In genomic region chr4:26345741-26346442, GRCm38 (mm10) we compare ENCODE assay signal across 8 mouse cellular contexts. TPM values are rescaled to one million over a fixed set of nuclear protein-coding genes. Genes with fewer than 3 reads are reported as not detected.
DNase-seq lines count a peak whose midpoint lies in the region; ATAC-seq and TF ChIP-seq lines count a peak whose summit lies in the region.

No protein-coding gene starts in this region.

- no peak for TF ChIP-seq CTCF in bone marrow, adult 2 months (IDR thresholded peaks at IDR 0.05; ENCODE audit: control insufficient read depth, insufficient read depth, low read length)

- no peak; the same call in 1 of the 2 replicates for ATAC-seq in lung, embryonic 15.5 days (ENCODE audit: borderline replicate concordance, extremely low read depth, low FRiP score, low TSS enrichment)
- peak; percentile 21; the same call in 1 of the 2 replicates for ATAC-seq in forebrain, embryonic 14.5 days
- peak; percentile 20 for ATAC-seq in kidney, embryonic 16.5 days (ENCODE audit: low FRiP score, low TSS enrichment)
- ATAC-seq in midbrain, embryonic 16.5 days: peak; percentile 55

- peak overlapping the region; percentile 90 for H3K27ac ChIP-seq in lung, embryonic 15.5 days
- H3K27ac ChIP-seq in bone marrow, adult 2 months (ENCODE audit: control insufficient read depth, insufficient read depth, low read depth, low read length, poor library complexity): peak overlapping the region; percentile 81
- H3K27ac ChIP-seq in forebrain, embryonic 14.5 days (ENCODE audit: low read depth, low read length): peak overlapping the region; percentile 71
- H3K27ac ChIP-seq in kidney, embryonic 16.5 days (ENCODE audit: low read length): peak overlapping the region; percentile 94
- H3K27ac ChIP-seq in midbrain, embryonic 16.5 days (ENCODE audit: low read length): peak overlapping the region; percentile 87

- no peaks in the 10 kb centered on the region for H3K9me3 ChIP-seq in lung, embryonic 15.5 days
- H3K9me3 ChIP-seq in forebrain, embryonic 14.5 days (replicated peaks; ENCODE audit: control insufficient read depth, low read length): no peaks in the 10 kb centered on the region
- no peaks in the 10 kb centered on the region for H3K9me3 ChIP-seq in kidney, embryonic 16.5 days (ENCODE audit: low read length)
- no peaks in the 10 kb centered on the region for H3K9me3 ChIP-seq in midbrain, embryonic 16.5 days (replicated peaks; ENCODE audit: control insufficient read depth, low read length, poor library complexity, severe bottlenecking)

- H3K4me1 ChIP-seq in lung, embryonic 15.5 days: peaks cover 4% of the 10 kb centered on the region; the same call in 1 of the 2 replicates
- H3K4me1 ChIP-seq in bone marrow, adult 2 months (ENCODE audit: control insufficient read depth, insufficient read depth, low read length): peaks cover 4% of the 10 kb centered on the region
- H3K4me1 ChIP-seq in forebrain, embryonic 14.5 days (ENCODE audit: control insufficient read depth, insufficient read depth, low read length): peaks cover 6% of the 10 kb centered on the region; the same call in 1 of the 2 replicates
- peaks cover 6% of the 10 kb centered on the region; the same call in 1 of the 2 replicates for H3K4me1 ChIP-seq in kidney, embryonic 16.5 days (ENCODE audit: insufficient read depth, low read length)
- peaks cover 8% of the 10 kb centered on the region for H3K4me1 ChIP-seq in midbrain, embryonic 16.5 days (ENCODE audit: control insufficient read depth, insufficient read depth, low read length)

- no peaks in the 10 kb centered on the region for H3K36me3 ChIP-seq in lung, embryonic 15.5 days
- H3K36me3 ChIP-seq in forebrain, embryonic 14.5 days (ENCODE audit: control insufficient read depth, insufficient read depth, low read length): no peaks in the 10 kb centered on the region
- no peaks in the 10 kb centered on the region for H3K36me3 ChIP-seq in kidney, embryonic 16.5 days (ENCODE audit: insufficient read depth, low read length)
- no peaks in the 10 kb centered on the region for H3K36me3 ChIP-seq in midbrain, embryonic 16.5 days (ENCODE audit: control insufficient read depth, insufficient read depth, low read length)

- intact Hi-C loops in left cerebral cortex, postnatal 10 days (cut with DNase I): no loop called here

- no peaks in the 10 kb centered on the region for H3K27me3 ChIP-seq in lung, embryonic 15.5 days
- H3K27me3 ChIP-seq in forebrain, embryonic 14.5 days (replicated peaks; ENCODE audit: control insufficient read depth, insufficient read depth, low read length): no peaks in the 10 kb centered on the region
- H3K27me3 ChIP-seq in kidney, embryonic 16.5 days (ENCODE audit: insufficient read depth, low read length): no peaks in the 10 kb centered on the region
- H3K27me3 ChIP-seq in midbrain, embryonic 16.5 days (ENCODE audit: control insufficient read depth, insufficient read depth, low read depth, low read length): no peaks in the 10 kb centered on the region

- peak overlapping the region; percentile 65 for H3K4me2 ChIP-seq in lung, embryonic 15.5 days
- H3K4me2 ChIP-seq in forebrain, embryonic 14.5 days (ENCODE audit: low read length): peak overlapping the region; percentile 56
- peak overlapping the region; percentile 64 for H3K4me2 ChIP-seq in kidney, embryonic 16.5 days (replicated peaks; ENCODE audit: low read depth, low read length)
- peak overlapping the region; percentile 78 for H3K4me2 ChIP-seq in midbrain, embryonic 16.5 days (ENCODE audit: low read length)

- TF ChIP-seq POLR2A in bone marrow, adult 2 months (IDR thresholded peaks at IDR 0.05; ENCODE audit: borderline replicate concordance, control insufficient read depth, low read depth, low read length): no peak

- 2% methylated on average over 16 of the region's 16 CpGs for WGBS in lung, embryonic 15.5 days
- WGBS in bone marrow, adult 2 months: 2% methylated on average over 16 of the region's 16 CpGs
- 1% methylated on average over 16 of the region's 16 CpGs for WGBS in forebrain, embryonic 14.5 days
- WGBS in kidney, embryonic 16.5 days: 2% methylated on average over 16 of the region's 16 CpGs
- WGBS in midbrain, embryonic 16.5 days: 1% methylated on average over 16 of the region's 16 CpGs

- H3K9ac ChIP-seq in lung, embryonic 15.5 days: peak overlapping the region; percentile 82
- peak overlapping the region; percentile 95 for H3K9ac ChIP-seq in forebrain, embryonic 14.5 days (ENCODE audit: low read length)
- H3K9ac ChIP-seq in kidney, embryonic 16.5 days (replicated peaks; ENCODE audit: low read length): peak overlapping the region; percentile 92
- H3K9ac ChIP-seq in midbrain, embryonic 16.5 days (ENCODE audit: low read depth, low read length): peak overlapping the region; percentile 88

- H3K4me3 ChIP-seq in lung, embryonic 15.5 days: peak overlapping the region; percentile 93
- H3K4me3 ChIP-seq in bone marrow, adult 2 months (replicated peaks; ENCODE audit: control insufficient read depth, low read depth, low read length): peak overlapping the region; percentile 80
- H3K4me3 ChIP-seq in forebrain, embryonic 14.5 days (ENCODE audit: low read depth, low read length): peak overlapping the region; percentile 77
- peak overlapping the region; percentile 74 for H3K4me3 ChIP-seq in kidney, embryonic 16.5 days (ENCODE audit: low read length)
- peak overlapping the region; percentile 95 for H3K4me3 ChIP-seq in midbrain, embryonic 16.5 days (ENCODE audit: low read depth, low read length)

- DNase-seq in lung, postnatal 10 days: no peak
- DNase-seq in forebrain, embryonic 14.5 days (ENCODE audit: low spot score): peak; percentile 44
- DNase-seq in left cerebral cortex, postnatal 10 days (ENCODE audit: extremely low spot score in 1 of 2, low spot score in 2 of 2): no peak
- DNase-seq in urinary bladder, adult 2 months (ENCODE audit: low spot score): no peak

RNA-seq across cellular contexts. Expression of gene Manea, which starts 0.8 kb away (rescaled TPM):
- polyA plus RNA-seq in lung, embryonic 15.5 days (2015; fragmentation: Nextera tagmentation; extraction: Ambion mirVana): 10.2 and 12.4 TPM in 2 replicates
- polyA plus RNA-seq in bone marrow, adult 2 months (2011; ENCODE audit: insufficient read depth, insufficient read length, low replicate concordance, missing spikeins): 3.5 and 4.8 TPM in 2 replicates
- 14.9 and 16.1 TPM in 2 replicates for polyA plus RNA-seq in forebrain, embryonic 14.5 days (2014; fragmentation: Nextera tagmentation; extraction: Ambion mirVana)
- 15.6 and 18.4 TPM in 2 replicates for polyA plus RNA-seq in kidney, embryonic 16.5 days (2015; fragmentation: Nextera tagmentation; extraction: Ambion mirVana)
- polyA plus RNA-seq in midbrain, embryonic 16.5 days (2015; fragmentation: Nextera tagmentation; extraction: Ambion mirVana): 14.2 and 14.7 TPM in 2 replicates
- 10 to 100 TPM; 23.7 to 39.3 TPM for total RNA-seq in left cerebral cortex, postnatal 10 days (2021)
- 10.2 and 11.0 TPM in 2 replicates for polyA plus RNA-seq in urinary bladder, adult 2 months (2012; rRNA removed)
